Comparison of ENCODE assay signal across 8 mouse cellular contexts in the genomic region with DNA sequence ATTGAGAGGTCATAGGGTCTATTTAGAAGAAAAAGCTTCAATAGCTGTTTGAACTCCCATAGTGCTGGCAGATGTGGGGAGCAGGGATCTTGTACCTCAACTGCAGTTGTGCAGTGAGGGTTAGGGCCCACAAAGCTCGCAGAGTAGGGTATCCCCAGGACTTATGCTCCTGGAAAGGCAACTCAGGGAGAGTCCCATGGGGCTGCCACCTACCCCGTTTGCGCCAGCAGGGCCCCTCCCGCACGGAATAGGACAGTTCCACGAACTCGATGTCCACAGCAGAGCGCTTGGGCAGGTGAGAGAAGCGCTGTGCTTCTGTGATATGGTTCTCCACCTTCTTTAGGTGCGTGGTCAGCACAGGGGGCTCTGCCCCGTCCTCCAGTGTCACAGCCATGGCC. TPM values are rescaled to one million over a fixed set of nuclear protein-coding genes. Genes with fewer than 3 reads are reported as not detected.
DNase-seq lines count a peak whose midpoint lies in the region; ATAC-seq and TF ChIP-seq lines count a peak whose summit lies in the region.

No protein-coding gene starts in this region.

- H3K4me3 ChIP-seq in kidney, embryonic 15.5 days (replicated peaks) = peak overlapping the region; percentile 64
- peak overlapping the region; percentile 81 for H3K4me3 ChIP-seq in embryonic facial prominence, embryonic 10.5 days
- H3K4me3 ChIP-seq in intestine, embryonic 14.5 days (ENCODE audit: low read depth, low read length) = peak overlapping the region; percentile 62
- H3K4me3 ChIP-seq in kidney, adult 2 months (ENCODE audit: insufficient read depth, low read depth, low read length) = no peak overlapping the region

- H3K27me3 ChIP-seq in kidney, embryonic 15.5 days = peaks cover 34% of the 10 kb centered on the region
- H3K27me3 ChIP-seq in embryonic facial prominence, embryonic 10.5 days (replicated peaks; ENCODE audit: low read depth, poor library complexity, severe bottlenecking) = peaks cover 55% of the 10 kb centered on the region
- H3K27me3 ChIP-seq in intestine, embryonic 14.5 days (replicated peaks; ENCODE audit: control insufficient read depth, insufficient read depth, low read length) = peaks cover 27% of the 10 kb centered on the region; the same call in 1 of the 2 replicates
- H3K27me3 ChIP-seq in kidney, adult 2 months (replicated peaks; ENCODE audit: control insufficient read depth, insufficient read depth, low read length) = no peaks in the 10 kb centered on the region

- ATAC-seq in kidney, embryonic 15.5 days (replicated peaks; ENCODE audit: low FRiP score) = peak; percentile 10; the same call in 1 of the 2 replicates
- ATAC-seq in intestine, embryonic 14.5 days (replicated peaks; ENCODE audit: low FRiP score, low TSS enrichment, low read depth) = no peak

- WGBS in kidney, embryonic 15.5 days = 15% methylated on average over 11 of the region's 11 CpGs
- WGBS in embryonic facial prominence, embryonic 10.5 days = 6% methylated on average over 11 of the region's 11 CpGs
- whole genome bisulfite sequencing in intestine, embryonic 14.5 days = 9% methylated on average over 11 of the region's 11 CpGs
- WGBS in kidney, adult 2 months = 35% methylated on average over 11 of the region's 11 CpGs

- H3K9ac ChIP-seq in kidney, embryonic 15.5 days = peak overlapping the region; percentile 56
- peak overlapping the region; percentile 58 for H3K9ac ChIP-seq in intestine, embryonic 14.5 days (ENCODE audit: low read length)

- no peaks in the 10 kb centered on the region for H3K9me3 ChIP-seq in kidney, embryonic 15.5 days (replicated peaks)
- no peaks in the 10 kb centered on the region for H3K9me3 ChIP-seq in embryonic facial prominence, embryonic 10.5 days
- H3K9me3 ChIP-seq in intestine, embryonic 14.5 days (ENCODE audit: control insufficient read depth, low read length) = no peaks in the 10 kb centered on the region

- no peak for TF ChIP-seq CTCF in kidney, adult 2 months (conservative IDR thresholded peaks at IDR 0.05; ENCODE audit: insufficient read depth, insufficient read length, low read depth, low read length)

- H3K36me3 ChIP-seq in kidney, embryonic 15.5 days = peaks cover 21% of the 10 kb centered on the region
- peaks cover 21% of the 10 kb centered on the region for H3K36me3 ChIP-seq in embryonic facial prominence, embryonic 10.5 days (replicated peaks)
- H3K36me3 ChIP-seq in intestine, embryonic 14.5 days (ENCODE audit: control insufficient read depth, insufficient read depth, low read length) = peaks cover 8% of the 10 kb centered on the region; the same call in 1 of the 2 replicates
- no peaks in the 10 kb centered on the region for H3K36me3 ChIP-seq in kidney, adult 2 months (ENCODE audit: control insufficient read depth, insufficient read depth, low read length)

- no peak overlapping the region for H3K27ac ChIP-seq in kidney, embryonic 15.5 days
- peak overlapping the region; percentile 81 for H3K27ac ChIP-seq in embryonic facial prominence, embryonic 10.5 days (replicated peaks)
- no peak overlapping the region for H3K27ac ChIP-seq in intestine, embryonic 14.5 days (ENCODE audit: low read depth)
- no peak overlapping the region for H3K27ac ChIP-seq in kidney, adult 2 months (ENCODE audit: insufficient read depth, low read depth, low read length)

- H3K4me1 ChIP-seq in kidney, embryonic 15.5 days = peaks cover 24% of the 10 kb centered on the region
- peaks cover 31% of the 10 kb centered on the region for H3K4me1 ChIP-seq in embryonic facial prominence, embryonic 10.5 days
- H3K4me1 ChIP-seq in intestine, embryonic 14.5 days (replicated peaks; ENCODE audit: control insufficient read depth, insufficient read depth, low read length) = peaks cover 14% of the 10 kb centered on the region; the same call in 1 of the 2 replicates
- H3K4me1 ChIP-seq in kidney, adult 2 months (ENCODE audit: control insufficient read depth, insufficient read depth, low read length) = no peaks in the 10 kb centered on the region

- no peak for TF ChIP-seq POLR2A in kidney, adult 2 months (IDR thresholded peaks at IDR 0.05; ENCODE audit: low read depth, low read length)

- no peak for DNase-seq in kidney, postnatal 14 days
- peak; percentile 18 for DNase-seq in embryonic facial prominence, embryonic 10.5 days (ENCODE audit: low spot score)
- peak; percentile 54 for DNase-seq in intestine, embryonic 14.5 days (ENCODE audit: low spot score)
- DNase-seq in neural tube, embryonic 10.5 days (ENCODE audit: extremely low spot score, low spot score) = peak; percentile 18
- no peak for DNase-seq in urinary bladder, postnatal 36 days (ENCODE audit: low spot score in 2 of 2)
- DNase-seq in kidney, adult 2 months = no peak
- DNase-seq in testis, postnatal 10 days (ENCODE audit: low spot score) = no peak

- peak overlapping the region; percentile 95 for H3K4me2 ChIP-seq in kidney, embryonic 15.5 days
- peak overlapping the region; percentile 97 for H3K4me2 ChIP-seq in intestine, embryonic 14.5 days (ENCODE audit: low read length)

RNA-seq across cellular contexts. Expression of gene Abcg4, which starts 1.4 kb away (rescaled TPM):
- 2.5 and 3.4 TPM in 2 replicates for polyA plus RNA-seq in kidney, embryonic 15.5 days (2015; fragmentation: Nextera tagmentation; extraction: Ambion mirVana)
- polyA plus RNA-seq in embryonic facial prominence, embryonic 10.5 days (2016; fragmentation: Nextera tagmentation; extraction: Ambion mirVana) = 2.6 and 3.1 TPM in 2 replicates
- 3.6 and 4.1 TPM in 2 replicates for polyA plus RNA-seq in intestine, embryonic 14.5 days (2014; fragmentation: Nextera tagmentation; extraction: Ambion mirVana)
- polyA plus RNA-seq in kidney, adult 2 months (2012; rRNA removed) = 0.45 and 1.2 TPM in 2 replicates

RNA-seq across cellular contexts. Expression of gene Hinfp, which starts 18.5 kb away (rescaled TPM):
- 27.1 and 27.9 TPM in 2 replicates for polyA plus RNA-seq in kidney, embryonic 15.5 days (2015; fragmentation: Nextera tagmentation; extraction: Ambion mirVana)
- polyA plus RNA-seq in embryonic facial prominence, embryonic 10.5 days (2016; fragmentation: Nextera tagmentation; extraction: Ambion mirVana) = 29.6 and 31.4 TPM in 2 replicates
- polyA plus RNA-seq in intestine, embryonic 14.5 days (2014; fragmentation: Nextera tagmentation; extraction: Ambion mirVana) = 18.5 and 22.9 TPM in 2 replicates
- 14.4 and 17.8 TPM in 2 replicates for polyA plus RNA-seq in kidney, adult 2 months (2012; rRNA removed)

RNA-seq across cellular contexts. Expression of gene Nlrx1, which starts 18.6 kb away (rescaled TPM):
- polyA plus RNA-seq in kidney, embryonic 15.5 days (2015; fragmentation: Nextera tagmentation; extraction: Ambion mirVana) = 6.5 and 7.9 TPM in 2 replicates
- polyA plus RNA-seq in embryonic facial prominence, embryonic 10.5 days (2016; fragmentation: Nextera tagmentation; extraction: Ambion mirVana) = 1.9 and 2.4 TPM in 2 replicates
- 6.3 and 7.0 TPM in 2 replicates for polyA plus RNA-seq in intestine, embryonic 14.5 days (2014; fragmentation: Nextera tagmentation; extraction: Ambion mirVana)
- 15.2 and 17.4 TPM in 2 replicates for polyA plus RNA-seq in kidney, adult 2 months (2012; rRNA removed)

RNA-seq across cellular contexts. Expression of gene C2cd2l, which starts 33.1 kb away (rescaled TPM):
- 6.6 and 8.8 TPM in 2 replicates for polyA plus RNA-seq in kidney, embryonic 15.5 days (2015; fragmentation: Nextera tagmentation; extraction: Ambion mirVana)
- 6.8 and 7.8 TPM in 2 replicates for polyA plus RNA-seq in embryonic facial prominence, embryonic 10.5 days (2016; fragmentation: Nextera tagmentation; extraction: Ambion mirVana)
- 5.7 and 5.8 TPM in 2 replicates for polyA plus RNA-seq in intestine, embryonic 14.5 days (2014; fragmentation: Nextera tagmentation; extraction: Ambion mirVana)
- polyA plus RNA-seq in kidney, adult 2 months (2012; rRNA removed) = 164 and 194 TPM in 2 replicates

RNA-seq across cellular contexts. Expression of gene Pdzd3, which starts 35.7 kb away (rescaled TPM):
- polyA plus RNA-seq in kidney, embryonic 15.5 days (2015; fragmentation: Nextera tagmentation; extraction: Ambion mirVana) = 7.8 and 8.5 TPM in 2 replicates
- polyA plus RNA-seq in embryonic facial prominence, embryonic 10.5 days (2016; fragmentation: Nextera tagmentation; extraction: Ambion mirVana) = 0.09 TPM in 1 of 2 replicates, not detected in the other
- polyA plus RNA-seq in intestine, embryonic 14.5 days (2014; fragmentation: Nextera tagmentation; extraction: Ambion mirVana) = 3.1 TPM in 2 replicates
- polyA plus RNA-seq in kidney, adult 2 months (2012; rRNA removed) = 58.0 and 62.5 TPM in 2 replicates

Comparison
In these comparisons a context has a peak if more than half of its experiments do, and no peak if none do; other contexts are left out.
1. DNase-seq: peak in embryonic facial prominence, embryonic 10.5 days (single experiment), intestine, embryonic 14.5 days (single experiment) and neural tube, embryonic 10.5 days (single experiment); none in kidney, postnatal 14 days (single experiment), urinary bladder, postnatal 36 days (0 of 2), kidney, adult 2 months (single experiment) and testis, postnatal 10 days (single experiment).